Comparison of ENCODE assay signal across 23 mouse cellular contexts in genomic region chr11:107872743-107873142, GRCm38 (mm10). TPM values are rescaled to one million over a fixed set of nuclear protein-coding genes. Genes with fewer than 3 reads are reported as not detected.
A peak's percentile ranks its signal among the peaks of the same experiment; 100 is the strongest.
DNase-seq lines count a peak whose midpoint lies in the region; ATAC-seq and TF ChIP-seq lines count a peak whose summit lies in the region.
"Had no signal": no experiment of that assay in that cellular context is flagged by ENCODE, and none has a peak within 500 bp of the region (broad histone marks: within the 10 kb centered on the region; RNA-seq: fewer than 3 reads in every experiment).

No protein-coding gene starts in this region.

- H3K4me2 ChIP-seq in hindbrain, postnatal 0 days (ENCODE audit: low read depth, low read length), result no peak overlapping the region
- no peak overlapping the region for H3K4me2 ChIP-seq in hindbrain, embryonic 16.5 days (ENCODE audit: low read length)
- H3K4me2 ChIP-seq: embryonic facial prominence, embryonic 12.5 days; hindbrain, embryonic 12.5 days; limb, embryonic 15.5 days had no signal

- peak; percentile 37 for TF ChIP-seq CTCF in hindbrain, postnatal 0 days (IDR thresholded peaks at IDR 0.05; ENCODE audit: low read depth)
- 0 out of 2 replicates have a peak, but pooled peaks have one; percentile 4 for TF ChIP-seq CTCF in lung, adult 2 months (IDR thresholded peaks at IDR 0.05; ENCODE audit: insufficient read depth, low read length)
- peak; percentile 42 for TF ChIP-seq CTCF in ES-Bruce4 (IDR thresholded peaks at IDR 0.05; ENCODE audit: low read depth, low read length)
- peak; percentile 24; the same call in 1 of the 2 replicates for TF ChIP-seq CTCF in brain, embryonic 14.5 days (IDR thresholded peaks at IDR 0.05; ENCODE audit: borderline replicate concordance, extremely low read depth, insufficient read depth, insufficient read length)

- H3K27me3 ChIP-seq in hindbrain, postnatal 0 days (ENCODE audit: insufficient read depth, low read length), result no peaks in the 10 kb centered on the region
- no peaks in the 10 kb centered on the region for H3K27me3 ChIP-seq in hindbrain, embryonic 16.5 days (replicated peaks; ENCODE audit: control insufficient read depth, insufficient read depth, low read length)
- no peaks in the 10 kb centered on the region for H3K27me3 ChIP-seq in ES-Bruce4 (ENCODE audit: control insufficient read depth, insufficient read depth, low read length, poor library complexity, severe bottlenecking)
- H3K27me3 ChIP-seq: embryonic facial prominence, embryonic 12.5 days; hindbrain, embryonic 12.5 days; limb, embryonic 15.5 days had no signal

- no peak for TF ChIP-seq EP300 in ES-Bruce4 (IDR thresholded peaks at IDR 0.05; ENCODE audit: insufficient read depth, low read depth, low read length)

- TF ChIP-seq POLR2A in lung, adult 2 months (IDR thresholded peaks at IDR 0.05; ENCODE audit: borderline replicate concordance, extremely low read depth, low read depth, low read length), result no peak
- no peak for TF ChIP-seq POLR2A in ES-Bruce4 (IDR thresholded peaks at IDR 0.05; ENCODE audit: insufficient read depth, low read length)
- TF ChIP-seq POLR2A in brain, embryonic 14.5 days (IDR thresholded peaks at IDR 0.05; ENCODE audit: borderline replicate concordance, extremely low read depth, insufficient read depth, insufficient read length, poor library complexity, severe bottlenecking), result no peak

- no peak overlapping the region for H3K9ac ChIP-seq in hindbrain, postnatal 0 days (replicated peaks; ENCODE audit: low read length)
- no peak overlapping the region for H3K9ac ChIP-seq in hindbrain, embryonic 16.5 days (ENCODE audit: low read depth, low read length)
- no peak overlapping the region for H3K9ac ChIP-seq in ES-Bruce4 (ENCODE audit: low read depth, poor library complexity, severe bottlenecking)
- H3K9ac ChIP-seq: embryonic facial prominence, embryonic 12.5 days; hindbrain, embryonic 12.5 days; limb, embryonic 15.5 days had no signal

- no peak for DNase-seq in hindbrain, postnatal 0 days (ENCODE audit: low spot score)
- DNase-seq in lung, adult 2 months, result no peak
- DNase-seq in lung, postnatal 14 days, result no peak
- DNase-seq in brain, embryonic 14.5 days (ENCODE audit: low read depth), result no peak
- no peak for DNase-seq in kidney, adult 9 months
- DNase-seq in adrenal gland, adult 18-20 months (ENCODE audit: low spot score in 2 of 2), result no peak
- DNase-seq: adrenal gland, postnatal 14 days; B cell, adult 2 months; cerebellum, adult 2 months; kidney, adult 11 months; kidney, postnatal 36 days; right cerebral cortex, postnatal 4 days had no signal

- H3K27ac ChIP-seq in hindbrain, postnatal 0 days, result no peak overlapping the region
- H3K27ac ChIP-seq in hindbrain, embryonic 16.5 days (ENCODE audit: low read depth, low read length), result no peak overlapping the region
- no peak overlapping the region for H3K27ac ChIP-seq in ES-Bruce4 (ENCODE audit: insufficient read depth, low read length)
- H3K27ac ChIP-seq: embryonic facial prominence, embryonic 12.5 days; hindbrain, embryonic 12.5 days; limb, embryonic 15.5 days had no signal

- no peaks in the 10 kb centered on the region; the same call in 1 of the 2 replicates for H3K4me1 ChIP-seq in hindbrain, postnatal 0 days (ENCODE audit: insufficient read depth, low read length)
- H3K4me1 ChIP-seq in hindbrain, embryonic 16.5 days (ENCODE audit: control insufficient read depth, insufficient read depth, low read depth, low read length), result no peaks in the 10 kb centered on the region
- H3K4me1 ChIP-seq in lung, adult 2 months (ENCODE audit: control insufficient read depth, insufficient read depth, low read length), result no peaks in the 10 kb centered on the region
- H3K4me1 ChIP-seq in ES-Bruce4 (ENCODE audit: control insufficient read depth, insufficient read depth, low read length), result no peaks in the 10 kb centered on the region
- H3K4me1 ChIP-seq: embryonic facial prominence, embryonic 12.5 days; limb, embryonic 15.5 days had no signal

- no peak overlapping the region for H3K4me3 ChIP-seq in hindbrain, postnatal 0 days (ENCODE audit: low read length)
- no peak overlapping the region for H3K4me3 ChIP-seq in hindbrain, embryonic 16.5 days (ENCODE audit: low read length)
- no peak overlapping the region for H3K4me3 ChIP-seq in lung, adult 2 months (replicated peaks; ENCODE audit: extremely low read depth, low read depth, low read length)
- H3K4me3 ChIP-seq in ES-Bruce4 (ENCODE audit: low read depth, low read length), result no peak overlapping the region
- H3K4me3 ChIP-seq: embryonic facial prominence, embryonic 12.5 days; hindbrain, embryonic 12.5 days; limb, embryonic 15.5 days had no signal

- H3K9me3 ChIP-seq in hindbrain, postnatal 0 days (ENCODE audit: low read length), result no peaks in the 10 kb centered on the region
- H3K9me3 ChIP-seq in hindbrain, embryonic 16.5 days (ENCODE audit: control insufficient read depth, low read length), result no peaks in the 10 kb centered on the region
- no peaks in the 10 kb centered on the region for H3K9me3 ChIP-seq in ES-Bruce4 (replicated peaks; ENCODE audit: control insufficient read depth, insufficient read depth, low read length, poor library complexity, severe bottlenecking)
- H3K9me3 ChIP-seq: embryonic facial prominence, embryonic 12.5 days; hindbrain, embryonic 12.5 days; limb, embryonic 15.5 days had no signal

- 68% methylated on average over 6 of the region's 6 CpGs for WGBS in hindbrain, postnatal 0 days
- 67% methylated on average over 6 of the region's 6 CpGs for WGBS in hindbrain, embryonic 16.5 days
- 68% methylated on average over 6 of the region's 6 CpGs for WGBS in lung, adult 2 months

- H3K36me3 ChIP-seq in hindbrain, postnatal 0 days (ENCODE audit: insufficient read depth, low read length), result no peaks in the 10 kb centered on the region
- no peaks in the 10 kb centered on the region for H3K36me3 ChIP-seq in hindbrain, embryonic 16.5 days (ENCODE audit: control insufficient read depth, insufficient read depth, low read length)
- no peaks in the 10 kb centered on the region for H3K36me3 ChIP-seq in ES-Bruce4 (ENCODE audit: control insufficient read depth, insufficient read depth, low read length, poor library complexity, severe bottlenecking)
- H3K36me3 ChIP-seq: embryonic facial prominence, embryonic 12.5 days; G1E; hindbrain, embryonic 12.5 days; limb, embryonic 15.5 days had no signal

- no peak for ATAC-seq in hindbrain, postnatal 0 days
- no peak for ATAC-seq in hindbrain, embryonic 16.5 days
- ATAC-seq: forebrain, embryonic 16.5 days had no signal

RNA-seq across cellular contexts. Expression of gene Cacng5, which starts 42.1 kb away (rescaled TPM):
- total RNA-seq in hindbrain, postnatal 0 days (2014; rRNA removed), result 26.9 and 32.5 TPM in 2 replicates
- polyA plus RNA-seq in hindbrain, postnatal 0 days (2015; fragmentation: Nextera tagmentation; extraction: Ambion mirVana), result 21.4 and 22.0 TPM in 2 replicates
- 13.3 and 14.3 TPM in 2 replicates for polyA plus RNA-seq in hindbrain, embryonic 16.5 days (2015; fragmentation: Nextera tagmentation; extraction: Ambion mirVana)
- 0.02 and 0.07 TPM in 2 replicates for polyA plus RNA-seq in lung, adult 2 months (2012; rRNA removed)
- 0.37 TPM in 2 replicates for polyA plus RNA-seq in ES-Bruce4 (2011; ENCODE audit: insufficient read depth, insufficient read length, low read depth, missing spikeins)
- polyA plus RNA-seq in brain, embryonic 14.5 days (2012; rRNA removed), result 3.9 and 5.4 TPM in 2 replicates
- total RNA-seq in adrenal gland, adult 18-20 months (2021), result under 1 TPM in 1 of 2 experiments, not detected in 1; 0.10 TPM
- total RNA-seq: G1E; gastrocnemius, adult 8-10 months; heart, adult 8-10 months; megakaryocyte-erythroid progenitor cell, adult 5-6 weeks had no signal
- polyA plus RNA-seq: G1E; heart, postnatal 0 days had no signal
